Mouse (Mus musculus): ENCODE data around the gene Tmem247. TPM values are rescaled to one million over a fixed set of nuclear protein-coding genes. Genes with fewer than 3 reads are reported as not detected.

Gene Tmem247
- total and polyA plus RNA-seq, 2 experiments from 2014 or later: not detected

GRCm38 (mm10) chr17:86903596-86903995 is 13.6 kb upstream of the Tmem247 start:
- H3K4me1 ChIP-seq (ENCODE audit: insufficient read depth, low read length): 0 out of 2 replicates have a peak, but pooled peaks cover 5% of the 10 kb centered on the region
- no peaks in the 10 kb centered on the region for H3K36me3 ChIP-seq (ENCODE audit: insufficient read depth, low read length)
- WGBS: 64% methylated on average over 7 of the region's 7 CpGs
- no peak for TF ChIP-seq CTCF (IDR thresholded peaks at IDR 0.05)
- no peak overlapping the region for H3K4me2 ChIP-seq (ENCODE audit: low read depth, low read length, poor library complexity, severe bottlenecking)
- no peak overlapping the region for H3K4me3 ChIP-seq (ENCODE audit: low read depth, low read length)
- no peaks in the 10 kb centered on the region for H3K9me3 ChIP-seq (ENCODE audit: low read length)
- DNase-seq (ENCODE audit: low spot score) (no peak), ATAC-seq (ENCODE audit: low FRiP score) (no peak)
- H3K27ac ChIP-seq (ENCODE audit: low read depth, low read length): no peak overlapping the region
- H3K9ac ChIP-seq (replicated peaks; ENCODE audit: low read length, poor library complexity, severe bottlenecking): no peak overlapping the region
- H3K27me3 ChIP-seq (ENCODE audit: insufficient read depth, low read length): peaks cover 3% of the 10 kb centered on the region; the same call in 1 of the 2 replicates

GRCm38 (mm10) chr17:86904206-86904605 is 12.9 kb upstream of the Tmem247 start:
- Histone ChIP-seq H3K9ac (replicated peaks; ENCODE audit: low read length, poor library complexity, severe bottlenecking) (no peak overlapping the region), H3K9me3 (ENCODE audit: low read length) (no peaks in the 10 kb centered on the region), H3K4me3 (ENCODE audit: low read depth, low read length) (no peak overlapping the region), H3K27me3 (ENCODE audit: insufficient read depth, low read length) (peaks cover 3% of the 10 kb centered on the region; the same call in 1 of the 2 replicates), H3K4me2 (ENCODE audit: low read depth, low read length, poor library complexity, severe bottlenecking) (no peak overlapping the region), H3K4me1 (ENCODE audit: insufficient read depth, low read length) (0 out of 2 replicates have a peak, but pooled peaks cover 5% of the 10 kb centered on the region), H3K27ac (ENCODE audit: low read depth, low read length) (no peak overlapping the region), H3K36me3 (ENCODE audit: insufficient read depth, low read length) (no peaks in the 10 kb centered on the region)
- WGBS: 86% methylated on average over 3 of the region's 3 CpGs
- no peak for DNase-seq (ENCODE audit: low spot score)
- no peak for TF ChIP-seq CTCF (IDR thresholded peaks at IDR 0.05)
- no peak for ATAC-seq (ENCODE audit: low FRiP score)

GRCm38 (mm10) chr17:86905297-86906135 is 11.6 kb upstream of the Tmem247 start:
- H3K9me3 ChIP-seq (ENCODE audit: low read length): no peaks in the 10 kb centered on the region
- peak; percentile 86 for DNase-seq (ENCODE audit: low spot score)

GRCm38 (mm10) chr17:86906136-86906461 is 11.0 kb upstream of the Tmem247 start:
- no peaks in the 10 kb centered on the region for H3K36me3 ChIP-seq (ENCODE audit: insufficient read depth, low read length)
- peak; percentile 14; the same call in 1 of the 2 replicates for ATAC-seq (ENCODE audit: low FRiP score)
- H3K4me1 ChIP-seq (ENCODE audit: insufficient read depth, low read length): 0 out of 2 replicates have a peak, but pooled peaks cover 5% of the 10 kb centered on the region
- no peak overlapping the region for H3K4me2 ChIP-seq (ENCODE audit: low read depth, low read length, poor library complexity, severe bottlenecking)
- no peak overlapping the region for H3K9ac ChIP-seq (replicated peaks; ENCODE audit: low read length, poor library complexity, severe bottlenecking)
- H3K27ac ChIP-seq (ENCODE audit: low read depth, low read length): peak overlapping the region; percentile 69
- DNase-seq (ENCODE audit: low spot score): peak; percentile 91
- peaks cover 3% of the 10 kb centered on the region; the same call in 1 of the 2 replicates for H3K27me3 ChIP-seq (ENCODE audit: insufficient read depth, low read length)
- WGBS: 3% methylated on average over 9 of the region's 9 CpGs
- no peaks in the 10 kb centered on the region for H3K9me3 ChIP-seq (ENCODE audit: low read length)
- H3K4me3 ChIP-seq (ENCODE audit: low read depth, low read length): no peak overlapping the region
- peak; percentile 98 for TF ChIP-seq CTCF (IDR thresholded peaks at IDR 0.05)

More at GRCm38 (mm10) chr17:86905297-86906135, 11.6 kb upstream of the Tmem247 start:
- Histone ChIP-seq H3K36me3 (ENCODE audit: insufficient read depth, low read length) (no peaks in the 10 kb centered on the region), H3K27me3 (ENCODE audit: insufficient read depth, low read length) (peaks cover 3% of the 10 kb centered on the region; the same call in 1 of the 2 replicates), H3K4me2 (ENCODE audit: low read depth, low read length, poor library complexity, severe bottlenecking) (no peak overlapping the region), H3K9ac (replicated peaks; ENCODE audit: low read length, poor library complexity, severe bottlenecking) (no peak overlapping the region), H3K27ac (ENCODE audit: low read depth, low read length) (peak overlapping the region; percentile 69), H3K4me3 (ENCODE audit: low read depth, low read length) (no peak overlapping the region), H3K4me1 (ENCODE audit: insufficient read depth, low read length) (0 out of 2 replicates have a peak, but pooled peaks cover 5% of the 10 kb centered on the region)
- 13% methylated on average over 19 of the region's 19 CpGs for WGBS
- peak; percentile 62 for ATAC-seq (ENCODE audit: low FRiP score)
- peak; percentile 73 for TF ChIP-seq CTCF (IDR thresholded peaks at IDR 0.05)

GRCm38 (mm10) chr17:86906601-86907000 is 10.5 kb upstream of the Tmem247 start:
- H3K36me3 ChIP-seq (ENCODE audit: insufficient read depth, low read length): no peaks in the 10 kb centered on the region
- H3K27me3 ChIP-seq (ENCODE audit: insufficient read depth, low read length): peaks cover 3% of the 10 kb centered on the region; the same call in 1 of the 2 replicates
- TF ChIP-seq CTCF (IDR thresholded peaks at IDR 0.05): peak; percentile 43
- 29% methylated on average over 6 of the region's 6 CpGs for WGBS
- 0 out of 2 replicates have a peak, but pooled peaks cover 5% of the 10 kb centered on the region for H3K4me1 ChIP-seq (ENCODE audit: insufficient read depth, low read length)
- no peak overlapping the region for H3K4me3 ChIP-seq (ENCODE audit: low read depth, low read length)
- no peak overlapping the region for H3K9ac ChIP-seq (replicated peaks; ENCODE audit: low read length, poor library complexity, severe bottlenecking)
- DNase-seq (ENCODE audit: low spot score) (no peak), ATAC-seq (ENCODE audit: low FRiP score) (no peak)
- H3K27ac ChIP-seq (ENCODE audit: low read depth, low read length): no peak overlapping the region
- H3K4me2 ChIP-seq (ENCODE audit: low read depth, low read length, poor library complexity, severe bottlenecking): no peak overlapping the region
- H3K9me3 ChIP-seq (ENCODE audit: low read length): no peaks in the 10 kb centered on the region

GRCm38 (mm10) chr17:86907092-86907491 is 10.1 kb upstream of the Tmem247 start:
- H3K4me2 ChIP-seq (ENCODE audit: low read depth, low read length, poor library complexity, severe bottlenecking): no peak overlapping the region
- ATAC-seq (ENCODE audit: low FRiP score): no peak
- no peak for TF ChIP-seq CTCF (IDR thresholded peaks at IDR 0.05)
- WGBS: 85% methylated on average over 3 of the region's 3 CpGs
- H3K4me3 ChIP-seq (ENCODE audit: low read depth, low read length): no peak overlapping the region
- no peaks in the 10 kb centered on the region for H3K36me3 ChIP-seq (ENCODE audit: insufficient read depth, low read length)
- DNase-seq (ENCODE audit: low spot score): no peak
- H3K9me3 ChIP-seq (ENCODE audit: low read length): no peaks in the 10 kb centered on the region
- H3K27ac ChIP-seq (ENCODE audit: low read depth, low read length): no peak overlapping the region
- H3K4me1 ChIP-seq (ENCODE audit: insufficient read depth, low read length): 0 out of 2 replicates have a peak, but pooled peaks cover 5% of the 10 kb centered on the region
- H3K9ac ChIP-seq (replicated peaks; ENCODE audit: low read length, poor library complexity, severe bottlenecking): no peak overlapping the region
- H3K27me3 ChIP-seq (ENCODE audit: insufficient read depth, low read length): peaks cover 3% of the 10 kb centered on the region; the same call in 1 of the 2 replicates

All from midbrain, postnatal 0 days (tissue).